Mouse (Mus musculus): ENCODE results near the gene Cic. TPM values are rescaled to one million over a fixed set of nuclear protein-coding genes. Genes with fewer than 3 reads are reported as not detected.

Cic gene
- polyA plus RNA-seq (2014; fragmentation: Nextera tagmentation; extraction: Ambion mirVana) = 25.5 and 29.7 TPM in 2 replicates

- Histone ChIP-seq H3K4me3 (ENCODE audit: low read depth, low read length) (peak within 1 kb of the TSS; percentile 55), H3K9me3 (ENCODE audit: control insufficient read depth, low read length) (no peaks in the 10 kb centered on the region), H3K27me3 (ENCODE audit: control insufficient read depth, insufficient read depth, low read length) (no peaks in the 10 kb centered on the region), H3K4me1 (ENCODE audit: control insufficient read depth, insufficient read depth, low read length) (peaks cover 17% of the 10 kb centered on the region), H3K4me2 (peak within 1 kb of the TSS; percentile 79), H3K27ac (ENCODE audit: low read depth, low read length) (peak within 1 kb of the TSS; percentile 81), H3K36me3 (ENCODE audit: control insufficient read depth, insufficient read depth, low read length) (peaks cover 2% of the 10 kb centered on the region; the same call in 1 of the 2 replicates), H3K9ac (ENCODE audit: low read length) (peak within 1 kb of the TSS; percentile 76)
- DNase-seq (ENCODE audit: low spot score, missing footprints) (no peak), ATAC-seq (ENCODE audit: low FRiP score) (peak; percentile 89)
- WGBS = 0% methylated on average over 29 of the region's 29 CpGs
Measured at GRCm38 (mm10) chr7:25267301-25267750, at the start of gene Cic. Cic (plus strand) TSS chr7:25267704.

GRCm38 (mm10) chr7:25218705-25219415, 48.6 kb upstream of the Cic start:
- peak; percentile 25 for ATAC-seq (ENCODE audit: low FRiP score)

GRCm38 (mm10) chr7:25219416-25219750, 48.1 kb upstream of the Cic start:
- Histone ChIP-seq H3K4me2 (peak overlapping the region; percentile 97), H3K4me1 (ENCODE audit: control insufficient read depth, insufficient read depth, low read length) (peaks cover 21% of the 10 kb centered on the region), H3K4me3 (ENCODE audit: low read depth, low read length) (peak overlapping the region; percentile 51), H3K27me3 (ENCODE audit: control insufficient read depth, insufficient read depth, low read length) (no peaks in the 10 kb centered on the region), H3K36me3 (ENCODE audit: control insufficient read depth, insufficient read depth, low read length) (0 out of 2 replicates have a peak, but pooled peaks cover 2% of the 10 kb centered on the region), H3K9ac (ENCODE audit: low read length) (peak overlapping the region; percentile 81; the same call in 1 of the 2 replicates), H3K27ac (ENCODE audit: low read depth, low read length) (peak overlapping the region; percentile 74; the same call in 1 of the 2 replicates), H3K9me3 (ENCODE audit: control insufficient read depth, low read length) (no peaks in the 10 kb centered on the region)
- 1% methylated on average over 16 of the region's 16 CpGs for WGBS
- DNase-seq (ENCODE audit: low spot score, missing footprints) (peak; percentile 98), ATAC-seq (ENCODE audit: low FRiP score) (peak; percentile 34; the same call in 1 of the 2 replicates)

More at GRCm38 (mm10) chr7:25218705-25219415, 48.6 kb upstream of the Cic start:
- H3K36me3 ChIP-seq (ENCODE audit: control insufficient read depth, insufficient read depth, low read length) = peaks cover 2% of the 10 kb centered on the region; the same call in 1 of the 2 replicates
- peak overlapping the region; percentile 97 for H3K4me2 ChIP-seq
- WGBS = 1% methylated on average over 53 of the region's 53 CpGs
- peaks cover 21% of the 10 kb centered on the region for H3K4me1 ChIP-seq (ENCODE audit: control insufficient read depth, insufficient read depth, low read length)
- no peaks in the 10 kb centered on the region for H3K9me3 ChIP-seq (ENCODE audit: control insufficient read depth, low read length)
- H3K27me3 ChIP-seq (ENCODE audit: control insufficient read depth, insufficient read depth, low read length) = no peaks in the 10 kb centered on the region
- peak; percentile 99 for DNase-seq (ENCODE audit: low spot score, missing footprints)
- H3K9ac ChIP-seq (ENCODE audit: low read length) = peak overlapping the region; percentile 81
- peak overlapping the region; percentile 74; the same call in 1 of the 2 replicates for H3K27ac ChIP-seq (ENCODE audit: low read depth, low read length)
- H3K4me3 ChIP-seq (ENCODE audit: low read depth, low read length) = peak overlapping the region; percentile 51

GRCm38 (mm10) chr7:25219756-25220456, 47.6 kb upstream of the Cic start:
- Histone ChIP-seq H3K27me3 (ENCODE audit: control insufficient read depth, insufficient read depth, low read length) (no peaks in the 10 kb centered on the region), H3K9me3 (ENCODE audit: control insufficient read depth, low read length) (no peaks in the 10 kb centered on the region), H3K27ac (ENCODE audit: low read depth, low read length) (no peak overlapping the region), H3K4me1 (ENCODE audit: control insufficient read depth, insufficient read depth, low read length) (peaks cover 21% of the 10 kb centered on the region), H3K9ac (ENCODE audit: low read length) (peak overlapping the region; percentile 81; the same call in 1 of the 2 replicates), H3K4me3 (ENCODE audit: low read depth, low read length) (peak overlapping the region; percentile 51), H3K36me3 (ENCODE audit: control insufficient read depth, insufficient read depth, low read length) (0 out of 2 replicates have a peak, but pooled peaks cover 2% of the 10 kb centered on the region), H3K4me2 (peak overlapping the region; percentile 97)
- peak; percentile 75 for ATAC-seq (ENCODE audit: low FRiP score)
- 5% methylated on average over 31 of the region's 31 CpGs for WGBS
- peak; percentile 99 for DNase-seq (ENCODE audit: low spot score, missing footprints)

- WGBS = 10% methylated on average over 20 of the region's 20 CpGs
Measured at GRCm38 (mm10) chr7:25220457-25221101, 46.9 kb upstream of the Cic start, which contains the start of gene Dedd2. Dedd2 (minus strand) TSS chr7:25220615.

GRCm38 (mm10) chr7:25221102-25221883, 46.2 kb upstream of the Cic start, which contains the start of gene Zfp526:
Zfp526 (plus strand) TSS chr7:25221425.
- H3K27me3 ChIP-seq (ENCODE audit: control insufficient read depth, insufficient read depth, low read length) = no peaks in the 10 kb centered on the region
- H3K9me3 ChIP-seq (ENCODE audit: control insufficient read depth, low read length) = no peaks in the 10 kb centered on the region
- peaks cover 11% of the 10 kb centered on the region; the same call in 1 of the 2 replicates for H3K36me3 ChIP-seq (ENCODE audit: control insufficient read depth, insufficient read depth, low read length)
- peak within 1 kb of the TSS; percentile 97 for H3K4me2 ChIP-seq
- H3K27ac ChIP-seq (ENCODE audit: low read depth, low read length) = peak within 1 kb of the TSS; percentile 67
- under 1% methylated on average over 44 of the region's 45 CpGs for whole genome bisulfite sequencing
- H3K4me3 ChIP-seq (ENCODE audit: low read depth, low read length) = peak within 1 kb of the TSS; percentile 64
- peak within 1 kb of the TSS; percentile 81 for H3K9ac ChIP-seq (ENCODE audit: low read length)
- peak; percentile 95 for ATAC-seq (ENCODE audit: low FRiP score)
- peaks cover 21% of the 10 kb centered on the region for H3K4me1 ChIP-seq (ENCODE audit: control insufficient read depth, insufficient read depth, low read length)
- peak; percentile 99 for DNase-seq (ENCODE audit: low spot score, missing footprints)

More at GRCm38 (mm10) chr7:25220457-25221101, 46.9 kb upstream of the Cic start, which contains the start of gene Dedd2:
- H3K27ac ChIP-seq (ENCODE audit: low read depth, low read length) = peak within 1 kb of the TSS; percentile 67
- H3K4me1 ChIP-seq (ENCODE audit: control insufficient read depth, insufficient read depth, low read length) = peaks cover 21% of the 10 kb centered on the region
- peaks cover 7% of the 10 kb centered on the region; the same call in 1 of the 2 replicates for H3K36me3 ChIP-seq (ENCODE audit: control insufficient read depth, insufficient read depth, low read length)
- peak within 1 kb of the TSS; percentile 64 for H3K4me3 ChIP-seq (ENCODE audit: low read depth, low read length)
- H3K27me3 ChIP-seq (ENCODE audit: control insufficient read depth, insufficient read depth, low read length) = no peaks in the 10 kb centered on the region
- H3K9ac ChIP-seq (ENCODE audit: low read length) = peak within 1 kb of the TSS; percentile 81
- DNase-seq (ENCODE audit: low spot score, missing footprints) (peak; percentile 90), ATAC-seq (ENCODE audit: low FRiP score) (no peak)
- peak within 1 kb of the TSS; percentile 97 for H3K4me2 ChIP-seq
- H3K9me3 ChIP-seq (ENCODE audit: control insufficient read depth, low read length) = no peaks in the 10 kb centered on the region

GRCm38 (mm10) chr7:25222275-25222967, 45.1 kb upstream of the Cic start:
- 89% methylated on average over 10 of the region's 10 CpGs for WGBS
- Histone ChIP-seq H3K27ac (ENCODE audit: low read depth, low read length) (no peak overlapping the region), H3K4me3 (ENCODE audit: low read depth, low read length) (peak overlapping the region; percentile 64), H3K9me3 (ENCODE audit: control insufficient read depth, low read length) (no peaks in the 10 kb centered on the region), H3K4me2 (peak overlapping the region; percentile 97), H3K9ac (ENCODE audit: low read length) (no peak overlapping the region), H3K36me3 (ENCODE audit: control insufficient read depth, insufficient read depth, low read length) (peaks cover 17% of the 10 kb centered on the region; the same call in 1 of the 2 replicates), H3K4me1 (ENCODE audit: control insufficient read depth, insufficient read depth, low read length) (peaks cover 21% of the 10 kb centered on the region), H3K27me3 (ENCODE audit: control insufficient read depth, insufficient read depth, low read length) (no peaks in the 10 kb centered on the region)
- DNase-seq (ENCODE audit: low spot score, missing footprints) (peak; percentile 75), ATAC-seq (ENCODE audit: low FRiP score) (no peak)

All from midbrain, embryonic 11.5 days (tissue).